Mouse (Mus musculus): Measurements from ENCODE around the gene Magohb.
"Not testable (repeated sequence)": the region's sequence is repeated elsewhere in the genome, so short reads cannot be mapped to it uniquely, and the experiment has no call there.

Gene Magohb

GRCm38 (mm10) chr6:131292991-131293788 lies at the start of gene Magohb:
Gene Magohb, minus strand, starts transcription at chr6:131293244.
- DNase-seq = peak; percentile 86

GRCm38 (mm10) chr6:131340082-131340481 lies 47.0 kb upstream of the Magohb start:
- no peak for DNase-seq

GRCm38 (mm10) chr6:131339309-131339708 lies 46.3 kb upstream of the Magohb start:
- DNase-seq = no peak

GRCm38 (mm10) chr6:131338787-131339186 lies 45.7 kb upstream of the Magohb start:
- no peak for DNase-seq

GRCm38 (mm10) chr6:131327076-131327475 lies 34.0 kb upstream of the Magohb start:
- no peak for DNase-seq

- no peak for DNase-seq
Measured at GRCm38 (mm10) chr6:131321854-131322639, 29.0 kb upstream of the Magohb start.

GRCm38 (mm10) chr6:131316155-131317101 lies 23.4 kb upstream of the Magohb start:
- no peak for DNase-seq

GRCm38 (mm10) chr6:131308031-131308430 lies 15.0 kb upstream of the Magohb start:
- DNase-seq = no peak

- no peak for DNase-seq
Measured at GRCm38 (mm10) chr6:131304776-131305175, 11.7 kb upstream of the Magohb start.

GRCm38 (mm10) chr6:131298531-131298930 lies 5.5 kb upstream of the Magohb start:
- no peak for DNase-seq

- DNase-seq = no peak
Measured at GRCm38 (mm10) chr6:131294435-131295112, 1.5 kb upstream of the Magohb start.

GRCm38 (mm10) chr6:131293916-131294315 lies 872 bp upstream of the Magohb start:
- DNase-seq = no peak

GRCm38 (mm10) chr6:131292276-131292990 lies 611 bp downstream of the Magohb start:
- DNase-seq = peak; percentile 6

- peak; percentile 13 for DNase-seq
Measured at GRCm38 (mm10) chr6:131290430-131290829, 2.6 kb downstream of the Magohb start.

- not testable (repeated sequence) for DNase-seq
Measured at GRCm38 (mm10) chr6:131278160-131278559, 14.9 kb downstream of the Magohb start.

- DNase-seq = no peak
Measured at GRCm38 (mm10) chr6:131276659-131277058, 16.4 kb downstream of the Magohb start.

- no peak for DNase-seq
Measured at GRCm38 (mm10) chr6:131272311-131272710, 20.7 kb downstream of the Magohb start.

GRCm38 (mm10) chr6:131270312-131270711 lies 22.7 kb downstream of the Magohb start:
- no peak for DNase-seq

- DNase-seq = no peak
Measured at GRCm38 (mm10) chr6:131269599-131269998, 23.4 kb downstream of the Magohb start.

GRCm38 (mm10) chr6:131264175-131264574 lies 28.9 kb downstream of the Magohb start:
- DNase-seq = no peak

- no peak for DNase-seq
Measured at GRCm38 (mm10) chr6:131262778-131263177, 30.3 kb downstream of the Magohb start.

- no peak for DNase-seq
Measured at GRCm38 (mm10) chr6:131262009-131262408, 31.0 kb downstream of the Magohb start.
